Mouse (Mus musculus): Measurements from ENCODE around the gene Snn. TPM values are rescaled to one million over a fixed set of nuclear protein-coding genes. Genes with fewer than 3 reads are reported as not detected.

Snn gene
- total RNA-seq, 2 experiments from 2014 or later: 172 to 210 TPM

Other genes starting within 250 kb of the Snn start
- not detected for gene Gm11172, start 248.0 kb upstream of the Snn start, total RNA-seq (2021)
- gene Rmi2, start 225.9 kb upstream of the Snn start, total RNA-seq (2021): under 1 TPM; 0.18 to 0.25 TPM
- 10 to 100 TPM; 11.1 to 13.0 TPM for gene Litaf, start 5.2 kb downstream of the Snn start, total RNA-seq (2021)
- gene Txndc11, start 73.7 kb downstream of the Snn start, total RNA-seq (2021): 10 to 100 TPM; 32.1 to 38.1 TPM
- gene Zc3h7a, start 115.4 kb downstream of the Snn start, total RNA-seq (2021): 10 to 100 TPM; 49.7 to 84.5 TPM
- gene Rsl1d1, start 142.4 kb downstream of the Snn start, total RNA-seq (2021): 10 to 100 TPM; 48.2 to 48.8 TPM
- gene Gspt1, start 193.4 kb downstream of the Snn start, total RNA-seq (2021): 10 to 100 TPM; 80.4 to 85.9 TPM